In genomic region chr4:140744654-140745053, GRCm38 (mm10) we compare ENCODE assay signal across 8 mouse cellular contexts. TPM values are rescaled to one million over a fixed set of nuclear protein-coding genes. Genes with fewer than 3 reads are reported as not detected.
DNase-seq lines count a peak whose midpoint lies in the region; ATAC-seq and TF ChIP-seq lines count a peak whose summit lies in the region.

No protein-coding gene starts in this region.

- H3K9ac ChIP-seq in ES-E14 (ENCODE audit: insufficient read depth, low read depth, low read length, poor library complexity, severe bottlenecking), result no peak overlapping the region
- no peak overlapping the region for H3K9ac ChIP-seq in liver, embryonic 11.5 days (ENCODE audit: low read depth, low read length)
- H3K9ac ChIP-seq in hindbrain, embryonic 12.5 days, result no peak overlapping the region

- H3K9me3 ChIP-seq in ES-E14 (ENCODE audit: control insufficient read depth, insufficient read depth, low read depth, low read length), result no peaks in the 10 kb centered on the region
- H3K9me3 ChIP-seq in liver, embryonic 11.5 days (ENCODE audit: control insufficient read depth, low read length), result no peaks in the 10 kb centered on the region
- no peaks in the 10 kb centered on the region for H3K9me3 ChIP-seq in hindbrain, embryonic 12.5 days (replicated peaks)

- TF ChIP-seq POLR2A in brain, embryonic 14.5 days (IDR thresholded peaks at IDR 0.05; ENCODE audit: borderline replicate concordance, extremely low read depth, insufficient read depth, insufficient read length, poor library complexity, severe bottlenecking), result no peak
- no peak for TF ChIP-seq POLR2A in small intestine, adult 2 months (IDR thresholded peaks at IDR 0.05; ENCODE audit: low read depth, low read length)

- peak; percentile 54; the same call in 1 of the 2 replicates for ATAC-seq in liver, embryonic 11.5 days (replicated peaks; ENCODE audit: low FRiP score)
- no peak for ATAC-seq in hindbrain, embryonic 12.5 days (ENCODE audit: low FRiP score)

- TF ChIP-seq CTCF in brain, embryonic 14.5 days (IDR thresholded peaks at IDR 0.05; ENCODE audit: borderline replicate concordance, extremely low read depth, insufficient read depth, insufficient read length), result peak; percentile 54
- TF ChIP-seq CTCF in gastrocnemius, adult 2 months (IDR thresholded peaks at IDR 0.05), result peak; percentile 67
- peak; percentile 33; the same call in 1 of the 2 replicates for TF ChIP-seq CTCF in small intestine, adult 2 months (IDR thresholded peaks at IDR 0.05; ENCODE audit: extremely low read depth, insufficient read length, insufficient replicate concordance, low read depth, low read length)

- no peak overlapping the region for H3K4me3 ChIP-seq in ES-E14 (ENCODE audit: insufficient read depth in 1 of 2, low read depth in 1 of 2, low read length in 2 of 2, poor library complexity in 1 of 2, severe bottlenecking in 1 of 2)
- H3K4me3 ChIP-seq in gastrocnemius, adult 2 months, result no peak overlapping the region
- H3K4me3 ChIP-seq in liver, embryonic 11.5 days (ENCODE audit: low read depth, low read length), result no peak overlapping the region
- H3K4me3 ChIP-seq in small intestine, adult 2 months (ENCODE audit: low read depth, low read length), result no peak overlapping the region
- H3K4me3 ChIP-seq in hindbrain, embryonic 12.5 days, result no peak overlapping the region

- no peak overlapping the region for H3K27ac ChIP-seq in ES-E14 (ENCODE audit: insufficient read depth, low read depth, low read length, poor library complexity, severe bottlenecking)
- H3K27ac ChIP-seq in gastrocnemius, adult 2 months, result no peak overlapping the region
- H3K27ac ChIP-seq in liver, embryonic 11.5 days (ENCODE audit: low read depth, low read length), result no peak overlapping the region
- no peak overlapping the region for H3K27ac ChIP-seq in small intestine, adult 2 months (ENCODE audit: insufficient read depth, low read depth, low read length)
- H3K27ac ChIP-seq in hindbrain, embryonic 12.5 days, result no peak overlapping the region

- H3K27me3 ChIP-seq in liver, embryonic 11.5 days (replicated peaks; ENCODE audit: control insufficient read depth, insufficient read depth, low read length), result peaks cover 11% of the 10 kb centered on the region; the same call in 1 of the 2 replicates
- no peaks in the 10 kb centered on the region; the same call in 1 of the 2 replicates for H3K27me3 ChIP-seq in small intestine, adult 2 months (ENCODE audit: control insufficient read depth, insufficient read depth, low read length)
- H3K27me3 ChIP-seq in hindbrain, embryonic 12.5 days, result peaks cover 2% of the 10 kb centered on the region; the same call in 1 of the 2 replicates

- 14% methylated on average over 3 of the region's 3 CpGs for WGBS in liver, embryonic 11.5 days
- 10% methylated on average over 3 of the region's 3 CpGs for WGBS in small intestine, adult 2 months
- 30% methylated on average over 3 of the region's 3 CpGs for WGBS in hindbrain, embryonic 12.5 days

- no peaks in the 10 kb centered on the region for H3K4me1 ChIP-seq in ES-E14 (ENCODE audit: control insufficient read depth in 2 of 2, insufficient read depth in 2 of 2, low read length in 2 of 2, poor library complexity in 1 of 2)
- no peaks in the 10 kb centered on the region for H3K4me1 ChIP-seq in liver, embryonic 11.5 days (replicated peaks; ENCODE audit: control insufficient read depth, insufficient read depth, low read length)
- no peaks in the 10 kb centered on the region for H3K4me1 ChIP-seq in small intestine, adult 2 months (ENCODE audit: control insufficient read depth, insufficient read depth, insufficient read length, low read length)
- peaks cover 12% of the 10 kb centered on the region for H3K4me1 ChIP-seq in hindbrain, embryonic 12.5 days

- in situ Hi-C loops in ES-E14 (cut with MboI; ENCODE audit: low sequenced_read_pairs in 2 of 2, unreplicated experiment in 2 of 2), result no loop called here

- H3K36me3 ChIP-seq in ES-E14 (ENCODE audit: control insufficient read depth, insufficient read depth, low read length, poor library complexity, severe bottlenecking), result no peaks in the 10 kb centered on the region
- no peaks in the 10 kb centered on the region for H3K36me3 ChIP-seq in liver, embryonic 11.5 days (ENCODE audit: control insufficient read depth, insufficient read depth, low read length)
- no peaks in the 10 kb centered on the region for H3K36me3 ChIP-seq in small intestine, adult 2 months (ENCODE audit: control insufficient read depth, insufficient read depth, low read length)
- no peaks in the 10 kb centered on the region for H3K36me3 ChIP-seq in hindbrain, embryonic 12.5 days

- intact Hi-C loops in gastrocnemius, adult 2 months (cut with DNase I), result loop anchor here (2.0 kb wide), 2 partner anchors 20 to 64 kb away; no protein-coding TSS in a partner anchor

- peak; percentile 26 for DNase-seq in kidney, adult 18-20 months
- no peak for DNase-seq in kidney, adult 11 months
- peak; percentile 53 for DNase-seq in ES-E14 (ENCODE audit: low read depth, low spot score)
- DNase-seq in brain, embryonic 14.5 days (ENCODE audit: low read depth), result peak; percentile 48
- DNase-seq in gastrocnemius, adult 2 months, result peak; percentile 68
- DNase-seq in liver, embryonic 11.5 days (ENCODE audit: low spot score), result no peak

- H3K4me2 ChIP-seq in liver, embryonic 11.5 days, result no peak overlapping the region
- no peak overlapping the region for H3K4me2 ChIP-seq in hindbrain, embryonic 12.5 days (replicated peaks)

TF ChIP-seq in ES-E14, 5 proteins besides CTCF, POLR2A, EP300 and RAD21:
- TF ChIP-seq HCFC1 (IDR thresholded peaks at IDR 0.05; ENCODE audit: borderline replicate concordance, insufficient read depth, low read length), result no peak
- peak; percentile 69; the same call in 1 of the 2 replicates for TF ChIP-seq ZC3H11A (IDR thresholded peaks at IDR 0.05; ENCODE audit: borderline replicate concordance, low read depth, low read length)
- no peak for TF ChIP-seq CHD2 (IDR thresholded peaks at IDR 0.05; ENCODE audit: low read depth, low read length)
- no peak for TF ChIP-seq MAFK (IDR thresholded peaks at IDR 0.05; ENCODE audit: insufficient read depth, low read depth, low read length)
- TF ChIP-seq ZNF384 (IDR thresholded peaks at IDR 0.05; ENCODE audit: low read depth, low read length), result no peak
TF ChIP-seq in ES-E14: peak in this region for 1.

RNA-seq across cellular contexts. Expression of gene Padi6, which starts 2.2 kb away (rescaled TPM):
- total RNA-seq in ES-E14 (2012; rRNA removed), result 0.09 and 0.21 TPM in 2 replicates
- polyA plus RNA-seq in brain, embryonic 14.5 days (2012; rRNA removed), result 0.04 TPM in 1 of 2 replicates, not detected in the other
- not detected for total RNA-seq in gastrocnemius, adult 2 months (2021)
- not detected in 2 replicates for polyA plus RNA-seq in liver, embryonic 11.5 days (2014; fragmentation: Nextera tagmentation; extraction: Ambion mirVana)
- polyA plus RNA-seq in small intestine, adult 2 months (2012; rRNA removed), result not detected in 2 replicates
- polyA plus RNA-seq in hindbrain, embryonic 12.5 days (2016; fragmentation: Nextera tagmentation; extraction: Ambion mirVana), result 0.09 TPM in 1 of 2 replicates, not detected in the other

RNA-seq across cellular contexts. Expression of gene Padi4, which starts 29.4 kb away (rescaled TPM):
- 1.7 and 2.1 TPM in 2 replicates for total RNA-seq in ES-E14 (2012; rRNA removed)
- 0.11 and 0.14 TPM in 2 replicates for polyA plus RNA-seq in brain, embryonic 14.5 days (2012; rRNA removed)
- not detected for total RNA-seq in gastrocnemius, adult 2 months (2021)
- 0.32 and 0.34 TPM in 2 replicates for polyA plus RNA-seq in liver, embryonic 11.5 days (2014; fragmentation: Nextera tagmentation; extraction: Ambion mirVana)
- polyA plus RNA-seq in small intestine, adult 2 months (2012; rRNA removed), result 0.35 and 0.77 TPM in 2 replicates
- polyA plus RNA-seq in hindbrain, embryonic 12.5 days (2016; fragmentation: Nextera tagmentation; extraction: Ambion mirVana), result 0.31 and 0.42 TPM in 2 replicates

RNA-seq across cellular contexts. Expression of gene Rcc2, which starts 44.3 kb away (rescaled TPM):
- total RNA-seq in ES-E14 (2012; rRNA removed), result 250 and 322 TPM in 2 replicates
- 104 and 106 TPM in 2 replicates for polyA plus RNA-seq in brain, embryonic 14.5 days (2012; rRNA removed)
- total RNA-seq in gastrocnemius, adult 2 months (2021), result 1 to 10 TPM; 5.9 to 8.8 TPM
- polyA plus RNA-seq in liver, embryonic 11.5 days (2014; fragmentation: Nextera tagmentation; extraction: Ambion mirVana), result 66.7 and 74.5 TPM in 2 replicates
- 23.1 and 42.9 TPM in 2 replicates for polyA plus RNA-seq in small intestine, adult 2 months (2012; rRNA removed)
- 94.4 and 97.8 TPM in 2 replicates for polyA plus RNA-seq in hindbrain, embryonic 12.5 days (2016; fragmentation: Nextera tagmentation; extraction: Ambion mirVana)

Comparison
In these comparisons a context has a peak if more than half of its experiments do, and no peak if none do; other contexts are left out.
1. DNase-seq: peak in kidney, adult 18-20 months (single experiment), ES-E14 (single experiment), brain, embryonic 14.5 days (single experiment) and gastrocnemius, adult 2 months (single experiment); none in kidney, adult 11 months (single experiment) and liver, embryonic 11.5 days (single experiment).
2. Peak in every context shown above with its lines, with median percentiles within 50 percentile points of each other: CTCF ChIP-seq.